Mouse (Mus musculus): ENCODE data around the gene St6galnac3. TPM values are rescaled to one million over a fixed set of nuclear protein-coding genes. Genes with fewer than 3 reads are reported as not detected.

The St6galnac3 gene
- polyA plus RNA-seq, 1 experiment from 2014 or later = 4.5 TPM

- no peak for DNase-seq (ENCODE audit: low spot score)
- H3K4me3 ChIP-seq (ENCODE audit: low read depth, low read length) = no peak overlapping the region
- H3K36me3 ChIP-seq (ENCODE audit: control insufficient read depth, insufficient read depth, low read length) = no peaks in the 10 kb centered on the region
- no peak overlapping the region for H3K9ac ChIP-seq (ENCODE audit: low read length)
- no peaks in the 10 kb centered on the region for H3K9me3 ChIP-seq (ENCODE audit: control insufficient read depth, low read length)
- no peak overlapping the region for H3K27ac ChIP-seq (replicated peaks)
- TF ChIP-seq EP300 (optimal IDR thresholded peaks at IDR 0.05) (no peak), CTCF (IDR thresholded peaks at IDR 0.05; ENCODE audit: low read depth) (no peak)
- no peaks in the 10 kb centered on the region for H3K4me1 ChIP-seq (replicated peaks; ENCODE audit: control insufficient read depth, insufficient read depth)
- 80% methylated on average over 5 of the region's 5 CpGs for WGBS
- H3K4me2 ChIP-seq (replicated peaks; ENCODE audit: low read depth) = no peak overlapping the region
- no peak for ATAC-seq (ENCODE audit: low FRiP score, low TSS enrichment)
- no peaks in the 10 kb centered on the region for H3K27me3 ChIP-seq (ENCODE audit: control insufficient read depth, insufficient read depth, low read length)
Measured at GRCm38 (mm10) chr3:153485176-153485575, 239.8 kb downstream of the St6galnac3 start.

GRCm38 (mm10) chr3:153484701-153485100, 240.3 kb downstream of the St6galnac3 start:
- DNase-seq (ENCODE audit: low spot score) (no peak), ATAC-seq (ENCODE audit: low FRiP score, low TSS enrichment) (no peak)
- Histone ChIP-seq H3K27ac (replicated peaks) (no peak overlapping the region), H3K9me3 (ENCODE audit: control insufficient read depth, low read length) (no peaks in the 10 kb centered on the region), H3K36me3 (ENCODE audit: control insufficient read depth, insufficient read depth, low read length) (no peaks in the 10 kb centered on the region), H3K27me3 (ENCODE audit: control insufficient read depth, insufficient read depth, low read length) (no peaks in the 10 kb centered on the region), H3K4me1 (replicated peaks; ENCODE audit: control insufficient read depth, insufficient read depth) (no peaks in the 10 kb centered on the region), H3K4me2 (replicated peaks; ENCODE audit: low read depth) (no peak overlapping the region), H3K4me3 (ENCODE audit: low read depth, low read length) (no peak overlapping the region), H3K9ac (ENCODE audit: low read length) (no peak overlapping the region)
- 61% methylated on average over 7 of the region's 7 CpGs for WGBS
- TF ChIP-seq CTCF (IDR thresholded peaks at IDR 0.05; ENCODE audit: low read depth) (no peak), EP300 (optimal IDR thresholded peaks at IDR 0.05) (no peak)

GRCm38 (mm10) chr3:153483691-153484090, 241.3 kb downstream of the St6galnac3 start:
- no peak for TF ChIP-seq CTCF (IDR thresholded peaks at IDR 0.05; ENCODE audit: low read depth)

GRCm38 (mm10) chr3:153482098-153482497, 242.9 kb downstream of the St6galnac3 start:
- no peak for DNase-seq (ENCODE audit: low spot score)
- no peaks in the 10 kb centered on the region for H3K36me3 ChIP-seq (ENCODE audit: control insufficient read depth, insufficient read depth, low read length)
- no peak overlapping the region for H3K4me3 ChIP-seq (ENCODE audit: low read depth, low read length)
- H3K27ac ChIP-seq (replicated peaks) = no peak overlapping the region
- no peaks in the 10 kb centered on the region for H3K4me1 ChIP-seq (replicated peaks; ENCODE audit: control insufficient read depth, insufficient read depth)
- H3K9me3 ChIP-seq (ENCODE audit: control insufficient read depth, low read length) = no peaks in the 10 kb centered on the region
- ATAC-seq (ENCODE audit: low FRiP score, low TSS enrichment) = no peak
- H3K9ac ChIP-seq (ENCODE audit: low read length) = no peak overlapping the region
- H3K27me3 ChIP-seq (ENCODE audit: control insufficient read depth, insufficient read depth, low read length) = no peaks in the 10 kb centered on the region
- TF ChIP-seq EP300 (optimal IDR thresholded peaks at IDR 0.05) (no peak), CTCF (IDR thresholded peaks at IDR 0.05; ENCODE audit: low read depth) (no peak)
- WGBS = 67% methylated on average over 11 of the region's 11 CpGs
- no peak overlapping the region for H3K4me2 ChIP-seq (replicated peaks; ENCODE audit: low read depth)

More at GRCm38 (mm10) chr3:153483691-153484090, 241.3 kb downstream of the St6galnac3 start:
- WGBS = 85% methylated on average over 4 of the region's 4 CpGs
- Histone ChIP-seq H3K36me3 (ENCODE audit: control insufficient read depth, insufficient read depth, low read length) (no peaks in the 10 kb centered on the region), H3K27ac (replicated peaks) (no peak overlapping the region), H3K27me3 (ENCODE audit: control insufficient read depth, insufficient read depth, low read length) (no peaks in the 10 kb centered on the region), H3K9me3 (ENCODE audit: control insufficient read depth, low read length) (no peaks in the 10 kb centered on the region), H3K4me1 (replicated peaks; ENCODE audit: control insufficient read depth, insufficient read depth) (no peaks in the 10 kb centered on the region), H3K4me3 (ENCODE audit: low read depth, low read length) (no peak overlapping the region), H3K4me2 (replicated peaks; ENCODE audit: low read depth) (no peak overlapping the region), H3K9ac (ENCODE audit: low read length) (no peak overlapping the region)
- ATAC-seq (ENCODE audit: low FRiP score, low TSS enrichment) = no peak
- no peak for DNase-seq (ENCODE audit: low spot score)

- H3K9ac ChIP-seq (ENCODE audit: low read length) = no peak overlapping the region
- H3K27me3 ChIP-seq (ENCODE audit: control insufficient read depth, insufficient read depth, low read length) = no peaks in the 10 kb centered on the region
- no peaks in the 10 kb centered on the region for H3K9me3 ChIP-seq (ENCODE audit: control insufficient read depth, low read length)
- H3K4me1 ChIP-seq (replicated peaks; ENCODE audit: control insufficient read depth, insufficient read depth) = no peaks in the 10 kb centered on the region
- H3K4me2 ChIP-seq (replicated peaks; ENCODE audit: low read depth) = no peak overlapping the region
- TF ChIP-seq EP300 (optimal IDR thresholded peaks at IDR 0.05) = no peak
- TF ChIP-seq CTCF (IDR thresholded peaks at IDR 0.05; ENCODE audit: low read depth) = no peak
- H3K4me3 ChIP-seq (ENCODE audit: low read depth, low read length) = no peak overlapping the region
- DNase-seq (ENCODE audit: low spot score) (no peak), ATAC-seq (ENCODE audit: low FRiP score, low TSS enrichment) (no peak)
- no peaks in the 10 kb centered on the region for H3K36me3 ChIP-seq (ENCODE audit: control insufficient read depth, insufficient read depth, low read length)
- no peak overlapping the region for H3K27ac ChIP-seq (replicated peaks)
- 88% methylated on average over 6 of the region's 6 CpGs for whole genome bisulfite sequencing
Measured at GRCm38 (mm10) chr3:153481012-153481411, 244.0 kb downstream of the St6galnac3 start.

- H3K4me3 ChIP-seq (ENCODE audit: low read depth, low read length) = no peak overlapping the region
- no peak overlapping the region for H3K27ac ChIP-seq (replicated peaks)
- no peaks in the 10 kb centered on the region for H3K27me3 ChIP-seq (ENCODE audit: control insufficient read depth, insufficient read depth, low read length)
- no peak for TF ChIP-seq CTCF (IDR thresholded peaks at IDR 0.05; ENCODE audit: low read depth)
- no peak for TF ChIP-seq EP300 (optimal IDR thresholded peaks at IDR 0.05)
- 71% methylated on average over 5 of the region's 5 CpGs for WGBS
- no peak overlapping the region for H3K4me2 ChIP-seq (replicated peaks; ENCODE audit: low read depth)
- H3K9me3 ChIP-seq (ENCODE audit: control insufficient read depth, low read length) = no peaks in the 10 kb centered on the region
- H3K9ac ChIP-seq (ENCODE audit: low read length) = no peak overlapping the region
- H3K36me3 ChIP-seq (ENCODE audit: control insufficient read depth, insufficient read depth, low read length) = no peaks in the 10 kb centered on the region
- ATAC-seq (ENCODE audit: low FRiP score, low TSS enrichment) (no peak), DNase-seq (ENCODE audit: low spot score) (no peak)
- no peaks in the 10 kb centered on the region for H3K4me1 ChIP-seq (replicated peaks; ENCODE audit: control insufficient read depth, insufficient read depth)
Measured at GRCm38 (mm10) chr3:153480636-153481006, 244.4 kb downstream of the St6galnac3 start.
